Mouse (Mus musculus): ENCODE measurements around the gene Gatad2a.
"Not testable (repeated sequence)": the region's sequence is repeated elsewhere in the genome, so short reads cannot be mapped to it uniquely, and the experiment has no call there.

Gatad2a gene

DNA sequence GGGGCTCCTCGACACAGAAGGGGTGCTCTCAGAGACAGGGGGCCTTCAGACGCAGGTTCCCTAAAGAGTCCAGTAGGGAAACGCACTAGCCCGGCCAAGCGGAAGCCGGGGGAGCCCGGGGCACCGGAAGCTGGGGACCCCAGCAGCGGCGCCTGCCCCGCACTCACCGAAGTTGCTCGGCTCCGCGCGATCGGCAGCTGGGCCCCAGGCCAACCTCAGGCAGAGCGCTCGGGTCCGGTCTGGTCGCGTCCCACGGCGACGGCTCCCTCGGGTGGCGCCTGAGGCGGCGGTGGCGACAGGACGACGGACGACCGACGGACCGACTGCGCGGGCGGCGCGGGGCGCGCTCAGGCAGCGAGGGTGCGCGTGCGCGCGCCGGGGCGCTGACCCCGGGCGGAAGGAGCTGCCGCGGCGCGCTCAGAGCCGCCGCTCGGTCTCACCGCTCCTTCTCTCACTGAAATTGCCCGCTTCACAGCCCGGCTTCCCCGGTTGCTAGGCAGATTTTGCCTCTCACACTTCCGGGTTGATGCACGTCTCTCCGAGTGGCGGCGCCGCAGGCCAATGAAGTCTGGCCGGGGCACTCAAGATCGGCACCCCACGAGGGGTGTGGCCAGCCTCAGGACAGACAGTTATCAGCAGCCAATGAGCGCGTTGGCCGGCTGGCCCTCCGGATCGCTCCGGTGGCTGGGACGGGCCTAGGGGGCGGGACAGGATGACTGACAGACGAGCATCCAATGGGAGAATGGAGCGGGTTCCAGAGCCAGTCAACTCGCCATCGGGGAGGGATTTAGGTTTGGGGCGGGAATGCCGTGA, at the start of gene Gatad2a:
Gene Gatad2a (minus strand): TSS at position 609 of the 813 bp plus-strand sequence.
- in situ Hi-C loops (cut with MboI, MseI), result loop anchor here (5.0 kb wide), 1 partner anchor 74 kb away; no protein-coding TSS in a partner anchor

DNA sequence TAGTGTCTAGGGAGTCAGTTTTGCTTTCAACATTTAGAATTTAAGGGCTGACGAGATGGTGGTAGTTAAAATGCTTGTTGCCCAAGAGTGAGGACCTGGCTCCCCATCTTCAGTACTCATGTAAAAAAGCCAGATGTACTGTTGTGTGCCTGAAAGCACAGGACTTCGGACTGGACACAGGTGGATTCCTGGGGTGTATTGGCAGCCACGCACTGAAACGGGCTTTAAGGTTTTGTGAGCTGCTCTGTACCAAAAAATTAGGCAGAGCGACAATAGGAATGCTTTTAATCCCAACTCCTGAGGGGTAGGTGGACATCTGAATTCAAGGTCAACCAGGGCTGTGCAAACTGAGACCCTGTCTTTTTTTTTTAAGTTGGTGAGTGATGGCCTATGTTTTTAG, 47.8 kb upstream of the Gatad2a start:
- in situ Hi-C loops (cut with MboI, MseI), result no loop called here

DNA sequence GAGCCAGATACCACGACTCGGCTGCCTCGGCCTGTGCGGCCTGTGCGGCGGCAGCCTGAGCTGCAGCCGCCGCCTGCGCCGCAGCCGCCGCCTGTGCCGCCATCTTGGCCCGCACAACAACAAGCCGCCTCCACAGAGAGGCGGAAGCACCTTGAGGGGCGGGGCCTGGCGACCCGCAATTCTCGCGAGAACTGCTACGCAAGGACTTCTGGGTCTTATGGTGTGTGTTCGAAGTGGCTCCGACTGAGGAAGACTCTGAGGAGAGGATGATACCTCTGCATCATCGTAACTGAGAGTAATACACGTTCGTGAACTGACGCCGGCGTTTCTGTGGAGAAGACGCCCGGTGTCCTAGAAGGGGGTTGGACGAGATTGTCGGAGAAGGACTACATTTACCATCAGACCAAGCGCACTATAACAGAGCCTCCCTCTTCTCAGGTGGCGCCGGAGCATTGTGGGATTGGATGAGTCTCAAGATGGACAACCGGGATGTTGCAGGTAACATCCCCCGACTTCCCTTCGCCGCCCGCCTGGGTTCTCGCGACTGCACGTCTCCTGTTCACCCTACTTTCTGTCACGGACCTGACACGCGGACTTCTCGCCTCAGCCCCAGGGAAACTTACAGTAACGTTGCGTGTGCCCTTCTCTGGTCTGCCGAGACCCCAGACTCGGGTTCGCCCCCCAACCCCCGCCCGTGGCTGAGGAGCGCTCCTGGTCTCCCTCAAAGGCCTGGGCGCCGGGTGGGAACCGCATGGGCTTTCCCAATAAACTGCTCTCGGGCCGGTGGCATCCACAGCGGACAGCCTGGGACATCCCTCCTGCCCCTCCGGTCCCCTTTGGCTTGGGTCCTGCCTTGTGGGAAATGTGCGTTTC, 46.6 kb upstream of the Gatad2a start, which contains the start of the genes Mau2 and Sugp1:
Gene Mau2 (minus strand): TSS at position 152 of the 873 bp plus-strand sequence.
Gene Sugp1 (plus strand): TSS at position 231 of the 873 bp plus-strand sequence.
- in situ Hi-C loops (cut with MboI, MseI), result no loop called here

DNA sequence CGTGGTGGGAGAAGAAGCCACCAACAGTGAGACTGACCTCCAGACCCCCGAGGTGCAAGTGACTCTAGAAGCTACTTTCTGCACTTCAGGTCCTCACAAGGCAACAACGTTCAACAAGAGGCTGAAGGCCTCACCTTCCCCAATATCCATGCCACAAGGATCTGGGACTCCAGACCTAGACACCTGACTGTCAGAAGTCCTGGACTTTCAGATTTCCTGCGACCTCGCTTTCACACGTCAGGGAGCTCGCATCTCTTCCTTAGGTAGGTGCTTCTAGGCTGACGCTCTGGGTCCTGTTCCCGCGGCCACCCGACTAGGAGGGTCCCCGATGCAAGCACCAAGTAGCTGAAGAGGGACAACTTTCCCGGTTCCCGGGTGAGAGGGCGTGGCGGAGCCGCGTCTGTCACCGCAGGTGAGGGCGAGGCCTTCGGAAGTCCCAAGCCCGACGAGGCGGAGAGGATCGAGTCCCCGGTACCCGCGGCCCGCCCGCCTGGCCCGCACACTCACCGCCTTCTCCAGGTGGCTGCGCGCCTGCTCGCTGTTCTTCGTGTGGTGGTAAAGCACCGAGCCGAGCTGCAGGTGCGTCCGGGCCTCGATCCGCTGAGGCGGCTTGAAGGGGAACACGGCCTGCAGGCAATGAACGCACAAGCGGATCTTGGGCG, 45.8 kb upstream of the Gatad2a start:
- in situ Hi-C loops (cut with MboI, MseI), result no loop called here

DNA sequence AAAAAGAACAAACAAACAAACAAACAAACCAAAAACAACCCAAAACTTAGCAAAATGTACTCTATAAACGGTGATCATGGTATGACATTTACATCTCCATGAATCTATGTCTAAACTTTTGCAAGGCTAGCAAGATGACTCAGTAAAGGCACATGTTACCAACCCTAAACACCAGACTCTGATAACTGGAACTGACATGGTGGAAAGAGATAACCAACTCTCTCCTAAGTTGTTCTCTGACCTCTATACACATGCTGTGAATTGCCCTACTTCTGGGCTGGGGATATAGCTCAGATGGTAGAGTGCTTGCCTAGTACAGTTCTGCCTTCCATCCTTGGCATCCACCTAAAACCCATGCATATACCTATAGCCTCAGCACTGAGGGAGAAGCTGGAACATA, 41.8 kb upstream of the Gatad2a start:
- in situ Hi-C loops (cut with MboI, MseI), result no loop called here

DNA sequence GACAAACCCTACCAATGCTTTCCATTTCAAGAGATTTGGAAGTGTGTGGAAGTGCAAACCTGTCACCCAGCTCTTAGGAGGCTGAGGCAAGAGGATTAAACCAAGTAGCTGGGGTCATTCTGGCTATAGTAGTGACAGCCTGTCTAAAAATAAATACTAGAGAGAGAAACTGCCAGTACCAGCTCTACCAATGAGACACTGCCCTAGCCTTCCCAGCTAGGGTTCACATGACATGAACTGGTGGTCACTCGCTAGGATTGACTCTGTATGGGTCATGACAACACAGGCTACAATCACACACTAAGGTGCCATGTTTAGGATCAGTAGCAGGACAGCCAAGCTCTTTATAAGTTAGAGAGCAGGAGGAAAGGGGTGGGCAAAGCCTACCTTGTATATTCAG, 34.1 kb upstream of the Gatad2a start:
- in situ Hi-C loops (cut with MboI, MseI), result no loop called here

DNA sequence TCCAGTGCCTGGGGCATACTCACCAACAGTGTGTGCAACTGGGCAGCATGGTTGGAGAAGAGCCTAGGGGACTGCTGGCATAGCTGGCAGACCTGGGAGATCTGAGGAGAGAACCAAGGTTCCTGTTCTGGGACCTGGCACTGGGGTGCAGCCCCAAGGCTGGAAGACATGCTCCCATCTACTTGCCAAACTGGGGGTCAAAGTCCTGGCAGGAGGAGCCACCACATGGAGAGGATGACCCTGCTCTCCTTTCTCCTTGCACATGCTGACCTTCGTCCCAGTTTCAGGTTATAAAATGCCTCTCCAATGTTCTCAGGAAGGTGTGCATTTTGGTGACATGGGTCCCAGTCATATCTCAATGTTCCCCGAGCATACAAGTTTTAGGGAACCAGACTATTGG, 30.0 kb upstream of the Gatad2a start:
- in situ Hi-C loops (cut with MboI, MseI), result no loop called here

DNA sequence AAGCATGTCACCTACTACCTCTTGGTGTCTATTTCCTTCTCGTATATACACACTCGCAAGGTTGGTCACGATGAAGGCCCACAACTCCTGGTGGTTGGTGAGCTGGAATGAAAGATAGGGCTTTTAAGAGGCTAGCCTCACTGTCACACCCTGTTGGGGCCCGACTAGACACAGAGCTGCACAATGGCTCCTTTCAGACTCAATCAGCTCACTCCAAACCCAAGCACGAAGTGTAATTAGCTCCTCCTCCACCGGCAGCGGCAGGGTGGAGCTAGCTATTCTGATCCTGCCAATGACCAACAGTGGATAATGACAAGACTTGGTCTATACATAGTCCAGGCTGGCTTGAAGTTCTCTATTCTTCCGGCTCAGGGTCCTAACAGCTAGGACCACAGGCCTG, 27.4 kb upstream of the Gatad2a start:
- in situ Hi-C loops (cut with MboI, MseI), result no loop called here

DNA sequence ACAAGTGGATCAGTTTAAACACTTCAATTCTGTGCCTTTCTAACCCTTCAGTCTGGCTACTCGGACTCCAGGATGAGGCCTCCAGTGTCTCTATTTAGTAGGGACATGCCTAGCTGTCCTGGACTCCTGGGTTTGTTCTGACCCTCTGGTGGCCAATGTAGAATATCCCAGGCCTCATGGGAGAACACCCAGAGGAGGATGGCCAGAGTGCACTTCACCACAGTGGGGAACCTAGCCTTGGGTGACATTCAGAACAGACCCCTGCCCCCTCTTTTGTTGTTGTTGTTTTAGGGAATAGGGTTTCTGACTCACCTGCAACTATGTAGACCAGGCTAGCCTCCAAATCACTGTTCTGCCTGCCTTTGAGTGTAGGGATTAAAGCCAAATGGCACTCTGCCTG, 18.8 kb upstream of the Gatad2a start:
- in situ Hi-C loops (cut with MboI, MseI), result no loop called here

DNA sequence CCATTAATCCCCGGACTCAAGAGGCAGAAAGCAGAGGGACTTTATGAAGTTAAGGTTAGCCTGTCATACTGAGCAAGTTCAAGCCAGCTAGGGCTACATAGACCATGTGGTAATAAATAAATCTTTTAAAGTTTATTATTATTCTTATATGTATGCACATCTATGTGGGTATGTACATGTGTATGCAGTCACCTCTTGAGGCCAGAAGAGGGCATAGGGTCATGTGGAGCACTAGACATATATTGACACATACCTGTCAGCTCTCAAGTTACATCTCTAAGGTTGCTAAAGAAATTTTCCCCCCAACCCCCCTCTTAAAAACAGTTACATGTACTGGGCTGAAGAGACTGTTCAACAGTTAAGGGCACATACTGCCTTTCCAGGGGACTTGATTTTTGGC, 16.6 kb upstream of the Gatad2a start:
- in situ Hi-C loops (cut with MboI, MseI), result no loop called here

DNA sequence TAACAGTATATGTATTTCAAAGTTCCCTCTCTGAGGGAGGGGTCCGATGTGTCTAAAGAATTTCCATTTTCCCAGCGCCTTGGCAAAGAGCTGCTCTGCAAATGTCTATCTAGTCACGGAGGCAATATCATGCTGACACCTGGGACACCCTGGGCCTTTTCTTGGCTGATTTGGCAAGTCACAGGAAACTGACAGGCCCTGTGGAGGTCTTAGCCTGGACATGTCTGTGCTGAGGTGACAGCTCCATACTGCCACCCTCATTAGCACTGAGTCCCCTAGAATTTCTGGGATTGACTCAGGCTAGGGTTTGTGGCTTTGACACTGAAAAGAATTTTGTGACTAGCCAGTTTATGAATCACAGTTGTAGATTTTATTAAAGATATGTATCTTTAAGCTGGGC, 16.2 kb upstream of the Gatad2a start:
- in situ Hi-C loops (cut with MboI, MseI), result no loop called here

DNA sequence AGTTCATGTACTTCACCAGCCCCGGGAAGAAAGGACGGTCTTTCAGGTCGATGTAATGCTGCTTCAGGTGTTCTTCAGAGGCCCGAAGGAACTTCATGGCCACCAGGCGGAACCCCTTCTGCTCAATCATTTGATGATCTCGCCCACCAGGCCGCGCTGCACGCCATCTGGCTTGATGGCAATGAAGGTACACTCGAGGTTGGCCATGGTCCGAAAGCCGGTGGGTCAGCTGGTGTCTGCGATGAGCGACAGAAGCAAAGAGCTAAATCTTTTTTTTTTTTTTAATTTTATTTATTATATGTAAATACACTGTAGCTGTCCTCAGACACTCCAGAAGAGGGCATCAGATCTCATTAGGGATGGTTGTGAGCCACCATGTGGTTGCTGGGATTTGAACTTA, 14.6 kb upstream of the Gatad2a start:
- in situ Hi-C loops (cut with MboI, MseI), result not testable (repeated sequence)

DNA sequence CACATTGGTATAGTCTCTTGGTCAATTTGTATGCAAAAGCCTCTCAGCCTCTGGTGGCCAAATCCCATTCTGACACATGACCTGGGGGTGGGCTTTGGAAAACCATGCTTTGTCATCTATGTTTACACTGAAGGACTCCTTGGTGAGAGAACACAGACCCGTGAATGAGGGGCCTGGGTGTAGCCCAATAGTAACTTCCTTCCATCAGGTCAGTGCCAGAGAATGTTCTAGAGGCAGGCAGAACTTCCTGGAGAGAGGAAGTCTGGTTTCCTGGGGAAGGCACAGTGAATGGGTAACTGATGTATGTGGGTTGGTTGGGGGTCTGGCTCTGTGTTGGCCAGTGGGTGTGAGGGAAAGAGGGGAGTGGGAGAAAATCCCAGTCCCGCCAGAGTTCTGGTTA, 9.0 kb upstream of the Gatad2a start:
- in situ Hi-C loops (cut with MboI, MseI), result no loop called here

DNA sequence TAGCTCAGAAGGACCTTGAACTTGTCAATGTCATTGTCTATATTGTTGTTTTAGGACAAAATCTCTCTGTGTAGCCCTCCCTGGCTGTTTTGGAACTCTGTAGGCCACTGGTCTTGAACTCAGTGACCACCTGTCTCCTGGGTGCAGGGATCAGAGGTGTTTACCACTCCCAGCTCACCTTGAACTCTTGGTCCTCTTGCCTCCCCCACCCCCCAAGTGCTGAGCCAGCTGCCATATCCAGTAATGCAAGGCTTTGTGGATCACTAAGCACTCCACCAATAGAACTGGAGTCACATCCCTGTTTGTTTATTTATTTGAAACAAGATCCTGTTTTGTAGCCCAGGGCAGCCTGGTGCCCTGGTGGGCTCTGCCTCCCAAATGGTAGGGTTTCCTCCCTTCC, 8.2 kb upstream of the Gatad2a start:
- in situ Hi-C loops (cut with MboI, MseI), result no loop called here

DNA sequence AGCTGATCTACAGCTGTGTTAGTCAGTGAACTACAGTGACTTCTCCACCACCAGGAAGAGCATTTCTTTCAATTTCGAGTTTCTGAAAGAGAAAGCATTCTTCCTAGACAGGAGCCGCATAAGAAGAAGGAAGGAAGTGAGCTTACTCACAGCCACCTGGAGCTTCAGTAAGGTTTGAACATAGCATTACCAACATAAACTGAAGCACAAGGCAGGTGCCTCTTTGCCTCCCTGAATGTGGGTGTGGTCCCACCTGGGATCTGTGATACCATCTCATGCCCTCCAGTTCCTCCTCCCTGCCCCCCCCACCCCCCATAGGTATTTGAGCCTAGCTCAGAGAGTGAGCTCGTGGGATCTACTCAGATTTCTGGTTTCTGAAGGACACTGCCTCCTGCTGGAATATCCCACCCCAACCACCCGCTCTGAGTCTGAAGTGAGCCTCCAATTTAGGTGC, 7.0 kb upstream of the Gatad2a start:
- in situ Hi-C loops (cut with MboI, MseI), result no loop called here

DNA sequence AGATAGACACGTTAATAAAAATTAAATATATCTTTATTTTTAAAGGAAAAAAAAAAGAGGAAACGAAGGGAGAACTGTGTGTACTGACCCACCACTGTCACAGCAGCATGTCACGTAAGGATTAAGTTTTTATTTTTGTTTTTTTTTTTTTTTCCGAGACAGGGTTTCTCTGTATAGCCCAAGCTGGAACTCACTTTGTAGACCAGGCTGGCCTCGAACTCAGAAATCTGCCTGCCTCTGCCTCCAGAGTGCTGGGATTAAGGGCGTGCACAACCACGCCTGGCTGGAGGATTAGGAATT, 5.7 kb upstream of the Gatad2a start:
- in situ Hi-C loops (cut with MboI, MseI), result not testable (repeated sequence)

DNA sequence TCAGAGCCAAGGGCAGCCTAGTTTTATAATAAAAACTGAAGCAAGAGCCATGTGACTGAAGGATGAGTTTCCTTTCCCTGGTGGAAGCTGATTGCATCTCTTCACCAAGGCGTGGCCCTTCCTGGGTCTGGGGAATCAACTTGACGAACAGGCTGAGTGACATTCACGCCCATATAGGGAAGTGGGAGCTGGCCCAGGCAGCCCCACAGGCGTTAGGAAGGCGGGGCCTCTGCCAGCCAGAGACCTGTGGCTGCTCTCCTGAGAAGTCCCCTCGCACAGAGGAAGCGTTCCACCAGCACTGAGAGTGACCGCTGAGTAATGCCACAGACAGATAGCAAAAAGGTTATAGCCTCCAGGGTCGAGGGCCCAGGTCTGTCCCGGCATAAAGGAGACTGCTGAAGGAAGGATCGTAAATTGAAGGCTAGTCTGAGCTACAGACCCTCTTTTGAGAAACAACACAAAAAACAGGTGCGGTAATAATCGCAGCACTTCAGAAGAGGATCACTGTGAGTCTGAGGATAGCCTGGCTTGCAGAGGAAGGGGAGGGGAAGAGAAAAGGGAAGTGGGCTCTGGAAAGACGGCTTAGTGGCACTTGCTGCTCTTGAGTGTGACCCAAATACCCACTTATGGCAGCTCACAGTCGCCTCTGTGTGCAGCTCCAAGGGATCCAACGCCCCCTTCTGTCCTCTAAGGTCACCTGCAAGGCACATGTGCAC, 5.2 kb upstream of the Gatad2a start:
- in situ Hi-C loops (cut with MboI, MseI), result no loop called here

DNA sequence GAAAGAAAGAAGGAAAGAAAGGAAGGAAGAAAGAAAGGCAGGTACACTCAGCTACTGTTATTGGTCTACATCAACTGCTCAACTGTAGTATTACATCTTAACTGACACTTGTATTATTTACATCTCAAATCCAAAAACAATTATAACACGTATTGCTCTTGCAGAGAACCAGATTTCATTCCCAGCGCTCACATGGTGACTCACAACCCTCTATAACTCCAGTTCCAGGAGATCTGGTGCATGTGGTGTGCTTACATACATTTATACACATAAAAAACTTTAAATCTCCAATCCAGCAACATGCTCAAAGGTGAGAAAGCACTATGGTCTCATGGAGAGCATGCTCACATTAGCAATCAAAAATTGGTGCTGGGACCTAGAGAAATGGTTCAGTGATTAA, 4.0 kb upstream of the Gatad2a start:
- in situ Hi-C loops (cut with MboI, MseI), result no loop called here

DNA sequence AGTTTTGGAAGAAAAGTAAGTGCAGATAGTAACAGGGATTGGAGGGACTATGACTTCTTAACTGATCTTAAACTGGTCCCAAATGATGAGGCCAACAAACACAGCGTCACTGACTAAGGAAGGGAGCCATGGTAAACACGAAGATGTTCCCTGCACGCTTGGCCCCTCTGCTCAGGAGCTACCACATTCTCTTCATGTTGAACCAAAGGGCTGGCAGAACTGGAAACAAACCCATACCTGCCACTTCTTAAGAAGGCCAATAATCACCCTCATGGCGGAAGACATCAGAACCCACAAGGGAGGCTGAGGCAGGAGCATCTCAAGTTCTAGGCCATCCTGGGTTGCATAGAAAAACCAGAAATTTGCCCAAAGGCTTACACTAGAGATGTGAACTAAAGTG, 3.1 kb upstream of the Gatad2a start:
- in situ Hi-C loops (cut with MboI, MseI), result loop anchor here (5.0 kb wide), 1 partner anchor 77 kb away; no protein-coding TSS in a partner anchor

DNA sequence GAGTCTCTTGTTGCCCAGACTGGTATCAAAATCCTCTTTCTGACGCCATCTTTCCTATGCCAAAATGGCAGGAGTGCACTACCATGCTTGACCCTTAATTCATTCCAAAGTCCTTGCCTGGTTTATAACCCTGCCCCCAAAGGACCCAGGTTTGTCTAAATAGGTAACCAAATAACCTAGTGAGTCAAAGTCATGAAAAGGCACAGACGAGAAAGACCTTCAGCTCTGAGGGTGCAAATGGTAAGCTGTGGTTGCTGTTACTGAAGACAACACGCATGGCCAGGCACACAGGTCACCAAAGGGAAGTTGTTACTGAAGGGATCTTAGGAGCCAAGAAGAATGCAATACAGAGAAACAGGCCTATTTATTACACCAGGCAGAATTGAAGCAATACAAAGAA, 2.5 kb upstream of the Gatad2a start:
- in situ Hi-C loops (cut with MboI, MseI), result loop anchor here (5.0 kb wide), 1 partner anchor 76 kb away; no protein-coding TSS in a partner anchor

DNA sequence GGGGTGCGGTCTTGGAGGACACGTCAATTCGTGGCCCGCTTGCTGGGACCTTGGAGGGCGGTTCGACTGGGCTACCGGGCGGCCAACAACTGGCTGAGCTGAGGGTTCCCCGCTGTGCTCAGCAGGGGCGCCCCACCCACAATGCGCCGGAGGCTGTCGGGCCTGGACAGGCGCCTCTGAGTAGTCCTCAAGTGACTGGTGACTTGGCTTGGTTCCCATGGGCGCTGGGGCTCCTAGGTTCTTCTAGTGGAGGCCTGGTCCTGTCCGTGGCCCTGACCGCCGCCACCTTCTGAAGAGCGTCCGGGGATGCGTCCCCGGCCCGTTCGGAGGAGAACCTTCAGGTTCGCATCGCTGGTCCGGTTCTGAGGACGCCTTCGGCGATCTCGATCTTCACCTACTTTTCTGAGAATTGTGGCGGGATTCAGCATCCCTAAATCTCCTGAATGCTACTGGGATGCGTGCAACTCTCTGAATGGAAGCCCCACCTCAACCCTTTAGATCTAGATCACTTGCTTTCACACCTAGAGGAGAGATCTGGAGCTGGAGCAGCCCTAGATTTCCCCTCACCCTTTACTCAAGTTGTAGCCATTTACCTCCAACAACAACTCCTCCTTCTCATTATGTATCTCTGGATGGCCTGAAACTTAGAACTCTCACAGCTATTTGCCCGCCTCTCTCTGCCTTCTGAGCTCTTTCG, 553 bp upstream of the Gatad2a start:
- in situ Hi-C loops (cut with MboI, MseI), result loop anchor here (5.0 kb wide), 1 partner anchor 74 kb away; no protein-coding TSS in a partner anchor

Measured in T-helper 1 cell (primary cell).